Mouse (Mus musculus): ENCODE data around the gene Stxbp3.

DNA sequence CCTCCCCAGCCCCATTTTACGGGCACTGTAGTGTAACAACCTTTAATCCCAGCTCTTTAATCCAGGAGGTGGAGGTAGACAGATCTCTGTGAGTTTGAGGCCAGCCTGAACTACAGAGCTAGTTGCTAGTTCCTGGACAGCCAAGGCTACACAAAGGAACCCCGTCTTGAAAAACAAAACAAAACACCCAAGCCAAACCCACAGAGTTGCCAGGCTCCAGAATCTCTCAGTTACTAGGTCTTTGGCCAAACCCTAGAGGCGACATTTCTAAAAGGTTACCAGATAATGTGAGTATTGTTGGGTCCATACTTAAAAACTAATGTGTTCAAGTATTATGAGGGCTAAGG is 16.8 kb upstream of the Stxbp3 start:
- TF ChIP-seq POLR2A (IDR thresholded peaks at IDR 0.05; ENCODE audit: borderline replicate concordance, insufficient read depth, low read length) (no peak), CTCF (IDR thresholded peaks at IDR 0.05; ENCODE audit: borderline replicate concordance, insufficient read depth, low read depth, low read length) (no peak)
